Mouse (Mus musculus) left cerebral cortex, postnatal 36 days (tissue): ENCODE results near the gene Dhx32. TPM values are rescaled to one million over a fixed set of nuclear protein-coding genes. Genes with fewer than 3 reads are reported as not detected.
"Not testable (repeated sequence)": the region's sequence is repeated elsewhere in the genome, so short reads cannot be mapped to it uniquely, and the experiment has no call there.

Experiments used
- DNase-seq, 2 experiments: peaks; one replicate each; pipeline ENCODE4 v3.0.0; 2021 to 2022; ENCODE audit warnings: low spot score in 2 of 2, mixed read lengths in 1 of 2
- intact Hi-C: fragments of 180-260 bp; cut with DNase I; formaldehyde crosslinking; loops from one replicate; pipeline ENCODE4 v1.15.1; 2025
- total RNA-seq, 2 experiments: library from RNA; stranded (reverse); gene quantifications; 2 replicates each; pipeline ENCODE4 v1.2.3; 2021

Gene Dhx32
- total RNA-seq, 2 experiments from 2014 or later, result 36.5 to 45.2 TPM

DNA sequence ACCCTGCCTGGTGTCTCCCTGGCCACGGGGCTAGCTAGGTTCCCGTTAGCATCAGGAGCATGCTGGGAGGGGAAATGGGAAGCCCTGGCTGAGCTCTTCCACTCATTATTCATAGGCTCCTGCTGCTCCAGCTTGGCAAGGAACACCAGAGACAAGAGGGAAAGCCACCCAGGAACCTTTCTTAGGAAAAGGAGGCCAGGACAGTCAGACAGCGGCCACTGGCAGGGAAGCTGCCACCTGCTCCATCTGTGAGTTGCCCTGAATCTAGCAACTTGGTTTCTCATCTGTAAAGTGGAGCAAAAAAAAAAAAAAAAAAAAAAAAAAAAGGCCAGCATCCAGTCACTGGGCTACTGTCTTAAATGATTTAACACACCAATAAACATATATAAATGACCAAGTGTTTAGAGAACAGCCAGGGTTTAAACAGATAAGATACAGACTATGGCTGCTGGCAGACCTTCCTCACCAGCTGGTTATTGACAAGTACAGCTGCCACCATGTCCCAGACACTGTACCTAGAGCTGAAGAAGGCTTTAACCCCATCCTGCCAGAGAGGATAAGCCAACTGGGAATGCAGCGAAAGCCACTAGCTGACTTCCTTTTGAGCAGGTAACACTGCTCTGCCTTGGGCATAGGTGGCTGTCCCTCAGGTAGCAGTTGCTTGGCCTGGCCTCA is 50.4 kb downstream of the Dhx32 start:
- intact Hi-C loops, result no loop called here
- DNase-seq, result no peak

DNA sequence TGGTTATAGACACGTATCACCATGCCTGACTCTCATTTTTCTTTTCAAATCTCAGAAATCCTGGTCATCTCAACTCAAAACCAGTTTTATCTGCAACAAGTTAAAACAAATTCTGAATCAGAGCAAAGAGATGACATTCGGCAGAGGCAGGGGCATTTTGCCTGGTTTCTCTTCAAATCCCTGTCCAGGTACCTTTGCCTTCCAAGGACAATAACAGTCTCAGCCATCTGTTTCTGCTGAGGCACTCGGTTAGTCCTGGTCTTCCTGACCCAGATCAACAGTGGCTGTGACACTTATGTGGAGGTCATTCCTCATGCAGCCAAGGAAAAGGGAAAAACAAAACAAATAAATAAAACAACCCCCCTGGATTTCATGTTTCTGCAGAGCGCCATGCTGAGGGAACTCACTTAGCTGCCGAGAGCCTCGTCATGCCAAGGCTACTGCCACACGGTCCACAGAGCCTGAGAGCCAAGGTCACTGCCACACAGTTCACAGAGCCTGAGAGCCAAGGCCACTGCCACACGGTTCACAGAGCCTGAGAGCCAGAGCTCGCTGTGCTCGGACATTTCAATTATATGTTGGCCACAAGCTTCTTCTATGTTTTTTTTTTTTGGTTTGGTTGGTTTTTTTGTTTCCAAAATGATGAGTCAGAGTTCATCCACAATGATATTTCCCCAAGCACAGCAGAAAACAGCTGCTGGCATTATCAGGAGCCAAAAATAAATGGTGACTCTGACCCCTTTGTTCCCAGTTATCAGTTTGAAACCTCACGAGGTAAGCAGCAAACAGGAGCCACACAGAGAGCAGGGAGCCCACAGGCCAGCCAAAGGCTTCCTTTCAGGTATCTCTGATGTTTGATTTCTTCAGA is 52.0 kb downstream of the Dhx32 start:
- intact Hi-C loops, result no loop called here
- DNase-seq, result no peak

DNA sequence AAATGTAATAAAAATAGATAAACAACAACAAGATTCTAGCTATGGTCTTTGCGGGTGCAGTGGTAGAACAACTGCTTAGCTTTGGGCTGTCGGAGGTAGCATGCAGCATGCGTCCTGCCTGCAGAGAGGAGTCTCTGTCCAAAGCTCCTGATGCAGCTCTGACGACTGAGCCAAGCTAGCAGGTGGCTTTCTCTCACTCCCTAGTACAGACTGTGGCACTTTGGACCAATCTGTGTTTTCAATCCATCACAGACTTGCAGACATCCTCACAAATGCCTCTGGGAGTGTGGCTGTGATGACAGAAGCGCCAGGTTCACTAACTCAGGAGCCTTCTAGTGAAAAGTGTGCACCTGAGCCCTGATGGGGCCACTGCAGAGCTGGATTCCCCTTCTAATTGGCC is 53.2 kb downstream of the Dhx32 start:
- intact Hi-C loops, result no loop called here
- DNase-seq, result no peak

DNA sequence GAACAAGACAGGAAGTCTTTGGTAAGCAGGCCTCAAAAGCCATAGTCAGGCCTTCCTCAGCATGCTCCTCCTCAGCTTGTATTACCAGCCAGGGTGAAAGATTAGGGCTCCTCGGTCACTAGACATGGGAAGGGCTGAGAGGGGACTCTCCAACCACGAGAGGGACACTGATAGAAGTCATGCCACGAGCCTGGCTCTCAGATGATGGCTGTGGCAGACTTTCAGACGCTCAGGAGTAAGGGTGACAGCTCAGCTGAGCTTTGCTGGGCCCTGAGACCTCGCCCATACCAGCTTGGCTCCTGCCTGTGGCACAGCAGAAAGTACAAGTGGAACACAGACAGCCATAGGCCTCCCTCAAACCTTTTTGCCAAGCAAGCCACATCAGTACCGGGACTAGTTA is 55.5 kb downstream of the Dhx32 start:
- intact Hi-C loops, result no loop called here
- DNase-seq, result no peak

DNA sequence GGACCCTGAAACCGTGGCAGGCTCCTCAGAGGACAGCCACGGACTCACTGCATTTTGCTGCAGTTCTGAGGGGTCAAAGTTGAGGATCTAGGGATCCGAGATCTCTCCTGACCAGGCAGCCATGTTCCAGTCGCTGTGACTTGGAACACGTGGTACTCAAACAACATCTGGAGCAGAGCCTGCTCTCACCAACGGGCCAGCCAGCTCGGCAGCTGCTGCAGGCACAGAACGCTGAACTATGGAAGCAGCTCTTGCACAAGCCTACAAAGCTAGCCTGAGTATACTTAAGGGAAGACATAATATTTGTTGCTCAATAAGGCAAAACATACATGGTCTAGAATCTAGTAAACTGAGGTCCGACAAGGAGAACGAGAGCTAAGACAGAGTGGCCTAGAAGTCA is 57.0 kb downstream of the Dhx32 start:
- intact Hi-C loops, result no loop called here

DNA sequence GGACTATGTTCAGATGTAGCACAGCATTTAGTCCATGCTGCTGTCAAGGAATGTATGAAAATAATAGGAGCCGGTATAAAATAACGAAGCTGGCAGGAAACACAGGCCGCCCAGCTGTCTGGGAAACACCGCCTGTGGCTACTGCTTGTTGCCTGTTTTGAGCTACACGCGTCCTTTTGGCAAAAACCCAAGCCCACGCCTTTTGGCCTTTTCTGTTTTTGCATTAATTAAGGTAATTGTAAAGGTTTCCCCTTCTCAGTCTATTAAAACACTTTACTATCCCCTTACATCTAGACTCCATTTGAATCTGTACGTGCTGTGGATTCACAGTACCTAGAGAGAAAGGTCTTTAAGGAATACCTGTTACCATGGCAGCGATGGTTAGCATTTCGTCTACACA is 57.7 kb downstream of the Dhx32 start:
- no peak for DNase-seq
- intact Hi-C loops, result loop anchor here (5.0 kb wide), 1 partner anchor 52 kb away; the partner anchor contains the start of gene Fank1

More for the DNA sequence above, 57.0 kb downstream of the Dhx32 start:
- no peak for DNase-seq

DNA sequence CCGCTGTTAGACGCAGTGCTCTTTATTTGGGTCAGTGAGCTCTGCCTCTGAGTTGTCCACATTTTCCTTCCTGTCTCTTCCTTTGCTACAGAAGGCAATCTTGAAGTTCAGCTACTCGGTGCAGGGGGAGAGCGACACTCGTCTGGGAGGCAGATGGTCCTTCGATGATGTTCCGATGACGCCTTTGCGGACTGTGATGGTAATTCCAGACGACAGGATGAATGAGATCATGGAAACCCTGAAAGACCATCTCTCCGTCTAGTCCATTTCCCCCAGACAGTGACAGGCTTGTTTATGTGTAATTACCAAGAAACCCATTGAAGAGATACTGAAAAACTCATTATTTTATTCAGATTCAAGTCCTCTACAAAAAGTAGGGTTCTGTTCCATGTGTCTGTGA is 61.9 kb downstream of the Dhx32 start:
- intact Hi-C loops, result loop anchor here (5.0 kb wide), 1 partner anchor 57 kb away; the partner anchor contains the start of gene Fank1
- DNase-seq, result no peak

DNA sequence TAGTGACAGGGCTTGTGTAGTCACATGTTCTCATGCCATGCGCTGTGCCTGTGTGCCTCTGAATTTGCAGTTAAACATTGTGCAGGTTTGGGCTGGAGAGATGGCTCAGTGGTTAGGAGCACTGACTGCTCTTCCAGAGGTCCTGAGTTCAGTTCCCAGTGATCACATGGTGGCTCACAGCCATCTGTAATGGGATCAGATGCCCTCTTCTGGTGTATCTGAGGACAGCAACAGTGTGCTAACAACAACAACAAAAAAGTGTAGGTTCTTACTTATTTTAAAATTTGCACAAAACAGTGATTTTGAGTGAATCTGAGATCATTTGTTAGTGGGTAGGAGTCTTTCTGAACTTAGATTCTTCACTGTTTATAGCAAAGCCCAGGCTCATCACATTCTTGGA is 63.9 kb downstream of the Dhx32 start:
- intact Hi-C loops, result no loop called here
- no peak for DNase-seq

DNA sequence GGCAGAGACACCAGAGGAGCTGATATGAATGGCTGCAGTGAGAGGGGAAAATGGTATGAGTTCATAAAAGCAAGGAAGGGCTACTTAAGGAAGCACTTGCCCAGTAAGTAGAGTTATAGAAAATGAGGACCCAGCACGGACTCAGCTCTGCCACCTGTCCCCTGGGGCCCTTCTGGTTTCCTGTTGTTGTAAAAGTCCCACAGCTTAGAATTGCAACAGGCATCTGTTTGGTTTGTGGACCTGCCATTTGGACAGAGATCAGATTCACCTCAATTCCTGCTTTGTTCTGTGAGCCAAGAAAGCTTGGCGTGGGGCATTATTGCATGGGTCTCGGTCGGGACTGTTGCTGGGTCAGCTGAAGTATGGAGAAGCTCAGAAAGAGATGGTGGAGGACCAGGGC is 67.1 kb downstream of the Dhx32 start:
- intact Hi-C loops, result no loop called here
- no peak for DNase-seq

DNA sequence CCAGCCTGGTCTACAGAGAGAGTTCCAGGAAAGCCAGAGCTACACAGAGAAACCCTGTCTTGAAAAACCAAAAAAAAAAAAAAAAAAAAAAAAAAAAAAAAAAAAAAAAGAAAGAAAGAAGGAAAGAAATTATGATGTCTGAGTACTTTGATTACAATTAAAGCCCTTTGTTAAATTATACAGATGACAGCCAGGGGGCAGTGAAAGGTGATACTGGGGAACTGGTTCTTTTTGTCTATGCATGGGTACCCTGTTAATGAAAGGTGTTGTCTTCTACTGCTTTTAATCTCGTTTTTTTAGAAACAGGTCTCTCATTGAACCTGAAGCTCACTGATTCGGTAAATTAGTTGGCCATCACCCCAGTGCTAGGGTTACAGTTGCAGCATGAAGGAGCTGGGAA is 75.2 kb downstream of the Dhx32 start:
- intact Hi-C loops, result loop anchor here (5.0 kb wide), 1 partner anchor 75 kb away; the partner anchor contains the start of gene Dhx32
- no peak for DNase-seq

DNA sequence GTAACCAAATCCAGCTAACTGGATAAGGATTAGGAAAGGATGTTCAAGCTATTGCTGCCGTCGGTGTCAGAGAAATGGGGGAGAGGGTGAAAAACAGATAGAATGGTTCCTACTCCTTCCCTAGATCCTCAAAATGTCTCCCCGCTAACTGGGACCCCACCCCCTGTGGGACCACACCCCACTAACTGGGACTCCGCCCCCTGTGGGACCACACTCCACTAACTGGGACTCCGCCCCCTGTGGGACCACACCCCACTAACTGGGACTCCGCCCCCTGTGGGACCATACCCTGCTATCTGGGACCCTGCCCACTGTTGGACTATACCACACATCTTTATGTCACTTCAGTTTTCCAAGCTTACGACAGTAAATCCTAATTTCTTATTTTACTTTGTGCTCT is 78.6 kb downstream of the Dhx32 start:
- intact Hi-C loops, result no loop called here
- DNase-seq, result no peak

DNA sequence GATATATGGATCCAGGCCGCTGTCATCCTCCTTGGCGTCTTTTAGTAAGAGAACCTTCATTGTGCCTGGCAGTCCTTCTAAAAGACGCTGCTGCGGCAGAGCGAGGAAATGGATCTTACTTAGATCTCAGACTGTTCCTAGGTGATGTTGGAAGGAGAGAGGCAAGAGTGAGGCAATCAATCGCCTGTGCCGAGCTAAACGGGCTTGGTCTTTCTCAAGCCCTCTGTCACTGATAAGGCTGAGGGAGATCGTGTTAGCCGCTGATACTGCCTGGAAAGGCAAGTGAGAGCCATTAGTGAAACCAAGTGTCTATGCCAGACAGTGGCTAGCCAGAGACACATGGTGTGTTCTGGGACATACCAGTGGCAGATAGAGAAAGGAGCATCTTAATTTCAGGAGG is 80.2 kb downstream of the Dhx32 start:
- intact Hi-C loops, result no loop called here
- no peak for DNase-seq

DNA sequence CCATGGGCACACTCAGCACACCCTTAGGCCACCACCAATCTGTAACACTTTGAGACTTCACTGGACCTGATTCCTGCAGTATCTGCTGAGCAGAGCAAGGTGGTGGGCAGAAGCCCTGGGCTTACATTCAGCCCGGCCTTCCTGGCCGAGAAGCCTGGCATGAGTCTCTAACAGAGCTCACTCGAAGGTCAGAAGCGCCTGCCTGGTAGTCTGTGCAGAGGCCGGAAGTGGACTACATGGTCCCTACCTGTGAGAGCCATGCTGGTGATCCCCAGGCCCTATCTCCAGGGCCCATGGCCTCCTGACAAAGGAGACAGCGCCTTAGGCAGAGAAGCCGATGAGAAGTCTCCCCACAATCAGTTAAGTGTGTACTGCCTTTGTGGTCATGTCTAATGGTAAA is 81.2 kb downstream of the Dhx32 start:
- intact Hi-C loops, result no loop called here

DNA sequence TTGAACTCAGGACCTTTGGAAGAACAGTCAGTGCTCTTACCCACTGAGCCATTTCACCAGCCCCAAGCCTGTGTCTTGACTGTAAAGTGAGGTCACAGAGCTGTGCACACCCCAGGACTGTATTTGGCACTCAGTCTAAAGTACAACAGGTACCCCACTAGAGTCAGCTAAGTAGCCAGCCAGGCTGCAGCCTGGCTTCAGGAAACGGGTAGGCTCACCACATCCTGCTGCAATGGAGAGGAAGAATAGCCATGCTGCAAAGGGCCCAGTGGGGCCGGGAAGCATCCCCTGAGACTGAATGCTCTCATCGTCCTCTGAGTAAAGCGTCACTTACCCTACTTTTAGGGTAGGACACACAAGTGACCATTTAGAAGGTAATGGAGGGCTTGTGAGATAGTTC is 82.6 kb downstream of the Dhx32 start:
- intact Hi-C loops, result no loop called here
- DNase-seq, result no peak

More for the DNA sequence above, 81.2 kb downstream of the Dhx32 start:
- no peak for DNase-seq

DNA sequence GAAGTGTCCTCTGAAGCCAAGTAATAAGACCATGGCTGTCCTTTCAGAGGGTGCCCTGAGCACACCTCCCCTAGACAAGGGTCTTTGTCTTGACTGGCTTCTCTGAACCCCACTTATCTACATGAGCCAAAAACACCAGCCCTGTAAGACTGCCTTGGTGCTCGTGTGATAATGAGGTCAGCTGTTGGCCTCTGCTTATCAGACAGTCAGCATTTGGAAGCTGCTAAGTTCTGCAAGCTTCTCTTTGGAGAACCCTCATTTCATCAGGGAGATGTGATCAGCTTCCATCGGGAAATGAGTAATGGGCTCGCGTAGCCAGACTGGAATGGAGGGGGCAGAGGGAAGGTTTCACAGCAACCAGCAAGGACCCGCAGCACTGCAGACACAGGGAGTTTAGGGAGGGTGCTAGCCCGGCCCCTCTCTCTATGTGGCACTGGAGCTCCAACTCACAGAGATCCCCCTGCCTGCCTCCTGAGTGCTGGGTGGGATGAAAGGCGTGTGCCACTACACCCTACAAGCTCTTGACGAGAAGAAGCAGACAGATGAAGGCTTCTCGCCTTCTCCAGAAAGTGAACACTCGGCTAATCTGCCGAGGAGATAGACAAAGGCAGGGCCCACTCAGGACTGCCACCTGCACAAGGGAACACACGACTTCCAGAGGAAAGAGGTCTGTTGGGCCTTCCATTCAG is 84.4 kb downstream of the Dhx32 start:
- DNase-seq, result no peak
- intact Hi-C loops, result no loop called here

DNA sequence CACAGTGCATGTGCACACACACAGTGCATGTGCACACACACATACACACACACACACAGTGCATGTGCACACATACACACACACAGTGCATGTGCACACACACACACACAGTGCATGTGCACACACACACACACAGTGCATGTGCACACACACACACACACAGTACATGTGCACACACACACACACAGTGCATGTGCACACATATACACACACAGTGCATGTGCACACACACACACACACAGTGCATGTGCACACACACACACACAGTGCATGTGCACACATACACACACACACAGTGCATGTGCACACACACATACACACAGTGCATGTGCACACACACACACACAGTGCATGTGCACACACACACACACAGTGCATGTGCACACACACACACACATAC is 96.9 kb downstream of the Dhx32 start:
- intact Hi-C loops, result loop anchor here (10.0 kb wide), 1 partner anchor 1799 kb away; no protein-coding TSS in a partner anchor
- not testable (repeated sequence) for DNase-seq

DNA sequence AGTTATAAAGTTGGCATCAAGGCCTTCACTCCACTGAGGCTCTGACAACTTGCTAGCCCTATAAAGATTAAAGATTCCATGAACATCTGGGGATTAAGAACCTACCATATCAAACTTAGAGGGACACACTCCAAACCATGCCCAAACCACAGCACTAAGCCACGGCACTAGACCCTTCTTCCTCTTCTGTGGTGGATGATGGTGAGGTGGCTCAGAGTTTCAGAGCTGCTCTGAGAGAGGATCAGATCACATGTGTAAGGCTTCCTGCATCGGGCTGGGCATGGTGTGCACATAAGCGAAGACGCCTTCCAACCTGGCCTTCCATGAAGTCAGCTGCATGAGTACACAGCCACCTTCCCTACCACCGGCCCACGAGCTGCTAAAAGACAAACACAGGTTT is 97.8 kb downstream of the Dhx32 start:
- intact Hi-C loops, result loop anchor here (10.0 kb wide), 1 partner anchor 1800 kb away; no protein-coding TSS in a partner anchor
- DNase-seq, result no peak

DNA sequence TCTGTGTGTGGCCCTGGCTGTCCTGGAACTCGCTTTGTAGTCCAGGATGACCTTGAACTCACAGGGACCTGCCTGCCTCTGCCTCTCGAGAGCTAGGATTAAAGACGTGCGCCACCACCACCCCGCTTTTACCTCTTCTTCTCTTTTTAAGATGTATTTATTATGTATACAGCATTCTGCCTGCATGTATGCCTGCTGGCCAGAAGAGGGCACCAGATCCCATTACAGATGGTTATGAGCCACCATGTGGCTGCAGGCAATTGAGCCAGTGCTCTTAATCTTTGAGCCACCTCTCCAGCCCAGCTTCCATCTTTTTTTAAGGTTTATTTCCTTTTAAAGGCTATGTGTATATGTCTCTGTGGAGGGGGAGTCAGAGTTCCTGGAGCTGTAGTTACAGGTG is 98.4 kb downstream of the Dhx32 start:
- no peak for DNase-seq
- intact Hi-C loops, result loop anchor here (10.0 kb wide), 1 partner anchor 1801 kb away; no protein-coding TSS in a partner anchor

DNA sequence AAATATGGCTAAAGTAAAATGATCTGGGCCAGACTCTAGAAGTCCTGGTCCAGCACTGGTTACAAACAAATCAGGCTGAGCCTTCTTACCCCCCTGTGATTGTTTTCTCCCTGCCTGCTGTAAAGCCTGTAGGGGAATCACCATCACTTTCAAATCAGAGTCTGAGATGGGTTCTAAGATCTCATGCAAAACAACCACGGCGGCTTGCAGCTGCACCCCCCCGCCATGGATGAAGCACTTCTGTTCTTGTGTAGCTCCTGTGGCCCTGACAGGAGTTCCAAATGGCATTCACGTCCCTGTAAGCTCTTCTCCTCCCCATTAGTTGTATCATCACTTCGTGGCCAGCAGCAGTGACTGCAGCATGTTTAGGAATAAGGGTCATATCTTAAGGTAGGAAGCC is 98.9 kb downstream of the Dhx32 start:
- no peak for DNase-seq
- intact Hi-C loops, result loop anchor here (10.0 kb wide), 1 partner anchor 1801 kb away; no protein-coding TSS in a partner anchor

DNA sequence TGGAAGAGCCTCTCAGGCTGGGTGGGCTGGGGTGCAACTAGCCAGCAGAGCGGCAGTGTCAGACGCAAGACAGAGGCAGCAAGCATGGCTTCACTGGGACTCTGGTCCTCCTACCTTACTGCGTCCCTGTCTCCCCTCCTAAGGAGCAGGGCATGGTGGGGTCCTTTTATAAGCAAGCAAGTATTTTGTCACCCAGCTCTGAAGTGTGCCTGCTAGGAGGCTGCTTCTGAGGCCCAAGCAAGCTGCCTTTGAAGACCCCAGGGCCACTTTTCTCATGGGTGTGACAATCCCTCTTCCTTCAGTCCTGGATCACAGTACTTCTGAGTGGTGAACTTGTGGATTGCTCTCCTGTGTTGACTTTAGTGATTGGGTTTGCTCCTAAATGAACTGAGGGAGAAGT is 102.6 kb downstream of the Dhx32 start, which contains the start of gene Mmp21:
Gene Mmp21, minus strand, starts transcription at position 101 of the 400 bp plus-strand sequence.
- intact Hi-C loops, result loop anchor here (10.0 kb wide), 1 partner anchor 1805 kb away; no protein-coding TSS in a partner anchor
- no peak for DNase-seq
